8 mouse cellular contexts compared by ENCODE assay signal in genomic region chr11:5878661-5879060, GRCm38 (mm10). TPM values are rescaled to one million over a fixed set of nuclear protein-coding genes. Genes with fewer than 3 reads are reported as not detected.
DNase-seq lines count a peak whose midpoint lies in the region; ATAC-seq and TF ChIP-seq lines count a peak whose summit lies in the region.
"Had no signal": no experiment of that assay in that cellular context is flagged by ENCODE, and none has a peak within 500 bp of the region (broad histone marks: within the 10 kb centered on the region; RNA-seq: fewer than 3 reads in every experiment).

No protein-coding gene starts in this region.

- H3K27ac ChIP-seq in lung, embryonic 15.5 days: peak overlapping the region; percentile 79
- peak overlapping the region; percentile 5; the same call in 1 of the 2 replicates for H3K27ac ChIP-seq in forebrain, embryonic 11.5 days (ENCODE audit: low read depth, low read length)
- H3K27ac ChIP-seq in limb, embryonic 14.5 days (replicated peaks; ENCODE audit: low read depth, low read length): peak overlapping the region; percentile 81
- H3K27ac ChIP-seq in stomach, embryonic 14.5 days (ENCODE audit: low read length): peak overlapping the region; percentile 89

- no peaks in the 10 kb centered on the region for H3K9me3 ChIP-seq in lung, embryonic 15.5 days
- no peaks in the 10 kb centered on the region for H3K9me3 ChIP-seq in forebrain, embryonic 11.5 days (ENCODE audit: control insufficient read depth, low read length)
- no peaks in the 10 kb centered on the region for H3K9me3 ChIP-seq in limb, embryonic 14.5 days (ENCODE audit: control insufficient read depth, low read length)
- no peaks in the 10 kb centered on the region for H3K9me3 ChIP-seq in stomach, embryonic 14.5 days (ENCODE audit: control insufficient read depth, low read depth, low read length)

- peak overlapping the region; percentile 75 for H3K4me2 ChIP-seq in lung, embryonic 15.5 days
- peak overlapping the region; percentile 66 for H3K4me2 ChIP-seq in forebrain, embryonic 11.5 days (ENCODE audit: low read depth, low read length, severe bottlenecking)
- peak overlapping the region; percentile 60 for H3K4me2 ChIP-seq in limb, embryonic 14.5 days (replicated peaks; ENCODE audit: low read depth, low read length, severe bottlenecking)
- H3K4me2 ChIP-seq in stomach, embryonic 14.5 days (replicated peaks; ENCODE audit: low read depth, low read length): peak overlapping the region; percentile 75

- TF ChIP-seq POLR2A in limb, embryonic 14.5 days (IDR thresholded peaks at IDR 0.05; ENCODE audit: borderline replicate concordance, extremely low read depth, insufficient read depth, insufficient read length): no peak

- peak overlapping the region; percentile 83 for H3K4me3 ChIP-seq in lung, embryonic 15.5 days
- H3K4me3 ChIP-seq in forebrain, embryonic 11.5 days (ENCODE audit: low read depth, low read length): peak overlapping the region; percentile 57; the same call in 1 of the 2 replicates
- peak overlapping the region; percentile 59 for H3K4me3 ChIP-seq in limb, embryonic 14.5 days (replicated peaks; ENCODE audit: low read length)
- H3K4me3 ChIP-seq in stomach, embryonic 14.5 days (ENCODE audit: low read depth, low read length): peak overlapping the region; percentile 53

- peaks cover 21% of the 10 kb centered on the region for H3K4me1 ChIP-seq in lung, embryonic 15.5 days
- H3K4me1 ChIP-seq in forebrain, embryonic 11.5 days (replicated peaks; ENCODE audit: control insufficient read depth, insufficient read depth, low read length): peaks cover 7% of the 10 kb centered on the region; the same call in 1 of the 2 replicates
- H3K4me1 ChIP-seq in limb, embryonic 14.5 days (ENCODE audit: control insufficient read depth, insufficient read depth, low read length): peaks cover 14% of the 10 kb centered on the region
- H3K4me1 ChIP-seq in stomach, embryonic 14.5 days (ENCODE audit: control insufficient read depth, insufficient read depth, low read length): peaks cover 13% of the 10 kb centered on the region

- H3K27me3 ChIP-seq in lung, embryonic 15.5 days: no peaks in the 10 kb centered on the region
- H3K27me3 ChIP-seq in forebrain, embryonic 11.5 days (ENCODE audit: control insufficient read depth, insufficient read depth, low read length): no peaks in the 10 kb centered on the region
- no peaks in the 10 kb centered on the region for H3K27me3 ChIP-seq in limb, embryonic 14.5 days (ENCODE audit: control insufficient read depth, insufficient read depth, low read length)
- no peaks in the 10 kb centered on the region for H3K27me3 ChIP-seq in stomach, embryonic 14.5 days (ENCODE audit: control insufficient read depth, insufficient read depth, low read length)

- no peak for DNase-seq in lung, postnatal 4 days
- DNase-seq in forebrain, embryonic 11.5 days (ENCODE audit: low spot score): no peak
- DNase-seq in limb, embryonic 14.5 days (ENCODE audit: low spot score): no peak
- DNase-seq in adrenal gland, postnatal 10 days: no peak
- no peak for DNase-seq in B cell, adult 2 months

- peaks cover 28% of the 10 kb centered on the region for H3K36me3 ChIP-seq in lung, embryonic 15.5 days
- H3K36me3 ChIP-seq in forebrain, embryonic 11.5 days (ENCODE audit: control insufficient read depth, insufficient read depth, low read length): no peaks in the 10 kb centered on the region; the same call in 1 of the 2 replicates
- H3K36me3 ChIP-seq in limb, embryonic 14.5 days (ENCODE audit: control insufficient read depth, insufficient read depth, low read length): peaks cover 27% of the 10 kb centered on the region
- peaks cover 17% of the 10 kb centered on the region; the same call in 1 of the 2 replicates for H3K36me3 ChIP-seq in stomach, embryonic 14.5 days (ENCODE audit: control insufficient read depth, insufficient read depth, low read length)

- WGBS in lung, embryonic 15.5 days: 21% methylated on average over 8 of the region's 8 CpGs
- 45% methylated on average over 8 of the region's 8 CpGs for WGBS in forebrain, embryonic 11.5 days
- WGBS in limb, embryonic 14.5 days: 44% methylated on average over 8 of the region's 8 CpGs
- WGBS in stomach, embryonic 14.5 days: 29% methylated on average over 8 of the region's 8 CpGs

- peak; percentile 1; the same call in 1 of the 2 replicates for ATAC-seq in lung, embryonic 15.5 days (ENCODE audit: borderline replicate concordance, extremely low read depth, low FRiP score, low TSS enrichment)
- no peak for ATAC-seq in forebrain, embryonic 11.5 days (replicated peaks; ENCODE audit: low FRiP score)
- no peak for ATAC-seq in limb, embryonic 14.5 days (ENCODE audit: low FRiP score, low read depth)
- ATAC-seq in stomach, embryonic 14.5 days (ENCODE audit: insufficient number of reproducible peaks, insufficient read depth, low FRiP score, low read depth): no peak

- H3K9ac ChIP-seq in lung, embryonic 15.5 days: peak overlapping the region; percentile 53
- H3K9ac ChIP-seq in forebrain, embryonic 11.5 days (ENCODE audit: low read length): peak overlapping the region; percentile 46
- peak overlapping the region; percentile 65 for H3K9ac ChIP-seq in limb, embryonic 14.5 days (ENCODE audit: low read depth, low read length, severe bottlenecking)
- H3K9ac ChIP-seq in stomach, embryonic 14.5 days (replicated peaks; ENCODE audit: low read depth, low read length): no peak overlapping the region; the same call in 1 of the 2 replicates

RNA-seq across cellular contexts. Expression of gene Pold2, which starts 0.6 kb away (rescaled TPM):
- polyA plus RNA-seq in lung, embryonic 15.5 days (2015; fragmentation: Nextera tagmentation; extraction: Ambion mirVana): 149 and 160 TPM in 2 replicates
- polyA plus RNA-seq in forebrain, embryonic 11.5 days (2014; fragmentation: Nextera tagmentation; extraction: Ambion mirVana): 130 TPM in 2 replicates
- 158 and 206 TPM in 2 replicates for polyA plus RNA-seq in limb, embryonic 14.5 days (2012; rRNA removed)
- 95.7 and 95.8 TPM in 2 replicates for polyA plus RNA-seq in limb, embryonic 14.5 days (2014; fragmentation: Nextera tagmentation; extraction: Ambion mirVana)
- polyA plus RNA-seq in stomach, embryonic 14.5 days (2014; fragmentation: Nextera tagmentation; extraction: Ambion mirVana): 101 and 112 TPM in 2 replicates
- 10 to 100 TPM; 48.6 to 53.0 TPM for total RNA-seq in adrenal gland, postnatal 10 days (2021)

RNA-seq across cellular contexts. Expression of gene Aebp1, which starts 16.9 kb away (rescaled TPM):
- 31.3 and 37.6 TPM in 2 replicates for polyA plus RNA-seq in lung, embryonic 15.5 days (2015; fragmentation: Nextera tagmentation; extraction: Ambion mirVana)
- 20.4 and 24.9 TPM in 2 replicates for polyA plus RNA-seq in forebrain, embryonic 11.5 days (2014; fragmentation: Nextera tagmentation; extraction: Ambion mirVana)
- 60.6 and 70.9 TPM in 2 replicates for polyA plus RNA-seq in limb, embryonic 14.5 days (2012; rRNA removed)
- polyA plus RNA-seq in limb, embryonic 14.5 days (2014; fragmentation: Nextera tagmentation; extraction: Ambion mirVana): 51.7 and 53.7 TPM in 2 replicates
- 29.2 and 30.3 TPM in 2 replicates for polyA plus RNA-seq in stomach, embryonic 14.5 days (2014; fragmentation: Nextera tagmentation; extraction: Ambion mirVana)
- 100 to 1,000 TPM; 153 to 172 TPM for total RNA-seq in adrenal gland, postnatal 10 days (2021)

RNA-seq across cellular contexts. Expression of gene Myl7, which starts 19.9 kb away (rescaled TPM):
- polyA plus RNA-seq in lung, embryonic 15.5 days (2015; fragmentation: Nextera tagmentation; extraction: Ambion mirVana): 273 and 720 TPM in 2 replicates
- 0.47 and 1.3 TPM in 2 replicates for polyA plus RNA-seq in forebrain, embryonic 11.5 days (2014; fragmentation: Nextera tagmentation; extraction: Ambion mirVana)
- 0.19 and 0.36 TPM in 2 replicates for polyA plus RNA-seq in limb, embryonic 14.5 days (2012; rRNA removed)
- polyA plus RNA-seq in limb, embryonic 14.5 days (2014; fragmentation: Nextera tagmentation; extraction: Ambion mirVana): 0.92 and 1.00 TPM in 2 replicates
- polyA plus RNA-seq in stomach, embryonic 14.5 days (2014; fragmentation: Nextera tagmentation; extraction: Ambion mirVana): 4.9 and 8.4 TPM in 2 replicates
- total RNA-seq in adrenal gland, postnatal 10 days (2021): under 1 TPM in 1 of 2 experiments, not detected in 1; 0.66 TPM
- total RNA-seq: adrenal gland, postnatal 14 days had no signal

RNA-seq across cellular contexts. Expression of gene Polm, which starts 40.8 kb away (rescaled TPM):
- 7.1 and 10.0 TPM in 2 replicates for polyA plus RNA-seq in lung, embryonic 15.5 days (2015; fragmentation: Nextera tagmentation; extraction: Ambion mirVana)
- 8.8 and 8.9 TPM in 2 replicates for polyA plus RNA-seq in forebrain, embryonic 11.5 days (2014; fragmentation: Nextera tagmentation; extraction: Ambion mirVana)
- polyA plus RNA-seq in limb, embryonic 14.5 days (2012; rRNA removed): 29.5 and 40.8 TPM in 2 replicates
- 10.6 and 11.1 TPM in 2 replicates for polyA plus RNA-seq in limb, embryonic 14.5 days (2014; fragmentation: Nextera tagmentation; extraction: Ambion mirVana)
- polyA plus RNA-seq in stomach, embryonic 14.5 days (2014; fragmentation: Nextera tagmentation; extraction: Ambion mirVana): 8.4 and 10.3 TPM in 2 replicates
- total RNA-seq in adrenal gland, postnatal 10 days (2021): 10 to 100 TPM in 1 of 2 experiments, 1 to 10 TPM in 1; 6.3 to 13.7 TPM

Comparison
In these comparisons a context has a peak if more than half of its experiments do, and no peak if none do; other contexts are left out.
1. H3K27ac ChIP-seq: peak in every context shown above with its lines; median percentile 89 in stomach, embryonic 14.5 days; 81 in limb, embryonic 14.5 days; 79 in lung, embryonic 15.5 days; 5 in forebrain, embryonic 11.5 days.
2. RNA of gene Myl7, which starts 19.9 kb away (polyA plus RNA-seq): 273 to 720 TPM in lung, embryonic 15.5 days; 4.9 to 8.4 TPM in stomach, embryonic 14.5 days, 0.19 to 1.00 TPM in limb, embryonic 14.5 days and 0.47 to 1.3 TPM in forebrain, embryonic 11.5 days; every median in the first group is over 10 times any median in the second.
3. Peak in every context shown above with its lines, with median percentiles within 50 percentile points of each other: H3K4me2 ChIP-seq and H3K4me3 ChIP-seq.